Mouse (Mus musculus): ENCODE data around the gene Cmtm5. TPM values are rescaled to one million over a fixed set of nuclear protein-coding genes. Genes with fewer than 3 reads are reported as not detected.

Cmtm5 gene
- total and polyA plus RNA-seq, 2 experiments: not detected

- no peaks in the 10 kb centered on the region for H3K4me1 ChIP-seq (ENCODE audit: control insufficient read depth, insufficient read depth, low read length)
- H3K9ac ChIP-seq (ENCODE audit: low read depth, low read length): no peak overlapping the region
- H3K36me3 ChIP-seq (ENCODE audit: control insufficient read depth, insufficient read depth, low read length): no peaks in the 10 kb centered on the region
- 88% methylated on average over 6 of the region's 6 CpGs for WGBS
- no peaks in the 10 kb centered on the region for H3K79me2 ChIP-seq (ENCODE audit: control insufficient read depth, insufficient read depth, low read length)
- no peak overlapping the region for H3K4me3 ChIP-seq (ENCODE audit: insufficient read depth, low read depth, low read length)
- no peaks in the 10 kb centered on the region for H3K27me3 ChIP-seq (ENCODE audit: control insufficient read depth, insufficient read depth, low read length)
- TF ChIP-seq CTCF (IDR thresholded peaks at IDR 0.05; ENCODE audit: low read depth, low read length) (no peak), POLR2A (IDR thresholded peaks at IDR 0.05; ENCODE audit: extremely low read depth, insufficient read depth, low read length) (no peak)
- no peak for DNase-seq (ENCODE audit: extremely low read depth, low read depth, low spot score)
- H3K27ac ChIP-seq (replicated peaks; ENCODE audit: insufficient read depth, low read depth, low read length): no peak overlapping the region
Measured at GRCm38 (mm10) chr14:54951587-54951986, 15.5 kb downstream of the Cmtm5 start.

DNA sequence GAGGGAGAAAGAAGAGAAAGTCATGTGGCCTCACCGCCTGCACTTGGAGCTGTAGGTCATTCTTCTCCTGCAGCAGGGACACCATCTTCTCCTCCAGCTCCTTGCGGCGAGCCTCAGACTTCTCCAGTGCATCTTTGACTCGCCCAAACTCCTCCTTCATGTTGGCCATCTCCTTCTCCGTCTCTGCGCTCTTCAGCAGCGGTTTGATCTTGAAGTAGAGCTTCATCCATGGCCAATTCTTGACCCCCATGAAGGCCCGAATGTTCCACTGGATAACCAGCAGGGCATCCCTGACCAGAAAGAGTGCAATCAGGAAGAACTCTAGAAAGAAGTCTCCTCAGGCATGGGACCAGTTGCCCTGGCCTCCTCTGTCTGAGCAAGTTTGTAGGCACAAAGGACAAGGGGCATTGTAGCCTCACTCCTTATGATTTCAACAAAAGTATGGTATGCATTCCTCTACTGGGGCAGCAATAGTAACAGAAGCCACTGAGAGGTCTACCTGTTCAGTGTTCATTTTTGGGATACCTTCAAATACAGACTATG is 17.7 kb downstream of the Cmtm5 start:
- DNase-seq (ENCODE audit: extremely low read depth, low read depth, low spot score): no peak
- no peak overlapping the region for H3K9ac ChIP-seq (ENCODE audit: low read depth, low read length)
- WGBS: 88% methylated on average over 8 of the region's 8 CpGs

DNA sequence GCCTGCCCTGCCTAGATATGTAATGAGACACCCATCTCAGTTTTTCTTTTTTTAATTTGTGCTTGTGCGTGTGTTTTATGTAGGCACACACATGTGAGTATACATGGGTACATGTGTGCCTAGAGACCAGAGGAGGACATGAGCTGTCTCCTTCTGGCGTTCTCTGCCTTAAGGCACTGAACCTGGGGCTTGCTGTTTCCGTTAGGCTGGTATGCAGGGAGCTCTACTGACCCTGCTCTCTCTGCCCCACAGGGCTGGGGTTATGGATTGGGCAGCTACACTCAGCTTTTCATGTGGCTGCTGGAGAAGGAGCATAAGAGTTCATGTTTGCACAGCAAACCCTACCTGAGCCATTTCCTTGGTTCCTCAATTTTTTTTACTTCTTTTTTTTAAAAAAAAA is 18.4 kb downstream of the Cmtm5 start:
- no peaks in the 10 kb centered on the region for H3K4me1 ChIP-seq (ENCODE audit: control insufficient read depth, insufficient read depth, low read length)
- H3K27ac ChIP-seq (replicated peaks; ENCODE audit: insufficient read depth, low read depth, low read length): no peak overlapping the region
- WGBS: 77% methylated on average over 3 of the region's 3 CpGs
- DNase-seq (ENCODE audit: extremely low read depth, low read depth, low spot score): no peak
- TF ChIP-seq POLR2A (IDR thresholded peaks at IDR 0.05; ENCODE audit: extremely low read depth, insufficient read depth, low read length) (no peak), CTCF (IDR thresholded peaks at IDR 0.05; ENCODE audit: low read depth, low read length) (no peak)
- H3K4me3 ChIP-seq (ENCODE audit: insufficient read depth, low read depth, low read length): no peak overlapping the region
- no peaks in the 10 kb centered on the region for H3K36me3 ChIP-seq (ENCODE audit: control insufficient read depth, insufficient read depth, low read length)
- H3K27me3 ChIP-seq (ENCODE audit: control insufficient read depth, insufficient read depth, low read length): no peaks in the 10 kb centered on the region
- H3K79me2 ChIP-seq (ENCODE audit: control insufficient read depth, insufficient read depth, low read length): no peaks in the 10 kb centered on the region
- H3K9ac ChIP-seq (ENCODE audit: low read depth, low read length): no peak overlapping the region

More for the DNA sequence above, 17.7 kb downstream of the Cmtm5 start:
- Histone ChIP-seq H3K4me3 (ENCODE audit: insufficient read depth, low read depth, low read length) (no peak overlapping the region), H3K27me3 (ENCODE audit: control insufficient read depth, insufficient read depth, low read length) (no peaks in the 10 kb centered on the region), H3K4me1 (ENCODE audit: control insufficient read depth, insufficient read depth, low read length) (no peaks in the 10 kb centered on the region), H3K36me3 (ENCODE audit: control insufficient read depth, insufficient read depth, low read length) (no peaks in the 10 kb centered on the region), H3K27ac (replicated peaks; ENCODE audit: insufficient read depth, low read depth, low read length) (no peak overlapping the region), H3K79me2 (ENCODE audit: control insufficient read depth, insufficient read depth, low read length) (no peaks in the 10 kb centered on the region)
- TF ChIP-seq POLR2A (IDR thresholded peaks at IDR 0.05; ENCODE audit: extremely low read depth, insufficient read depth, low read length) (no peak), CTCF (IDR thresholded peaks at IDR 0.05; ENCODE audit: low read depth, low read length) (no peak)

GRCm38 (mm10) chr14:54955481-54955880 is 19.4 kb downstream of the Cmtm5 start:
- H3K4me3 ChIP-seq (ENCODE audit: insufficient read depth, low read depth, low read length): no peak overlapping the region
- H3K79me2 ChIP-seq (ENCODE audit: control insufficient read depth, insufficient read depth, low read length): no peaks in the 10 kb centered on the region
- DNase-seq (ENCODE audit: extremely low read depth, low read depth, low spot score): no peak
- H3K27me3 ChIP-seq (ENCODE audit: control insufficient read depth, insufficient read depth, low read length): no peaks in the 10 kb centered on the region
- no peaks in the 10 kb centered on the region for H3K36me3 ChIP-seq (ENCODE audit: control insufficient read depth, insufficient read depth, low read length)
- 79% methylated on average over 3 of the region's 3 CpGs for WGBS
- no peak for TF ChIP-seq CTCF (IDR thresholded peaks at IDR 0.05; ENCODE audit: low read depth, low read length)
- TF ChIP-seq POLR2A (IDR thresholded peaks at IDR 0.05; ENCODE audit: extremely low read depth, insufficient read depth, low read length): no peak
- no peak overlapping the region for H3K9ac ChIP-seq (ENCODE audit: low read depth, low read length)
- H3K27ac ChIP-seq (replicated peaks; ENCODE audit: insufficient read depth, low read depth, low read length): no peak overlapping the region
- H3K4me1 ChIP-seq (ENCODE audit: control insufficient read depth, insufficient read depth, low read length): no peaks in the 10 kb centered on the region

GRCm38 (mm10) chr14:54956533-54956932 is 20.5 kb downstream of the Cmtm5 start:
- TF ChIP-seq CTCF (IDR thresholded peaks at IDR 0.05; ENCODE audit: low read depth, low read length) (no peak), POLR2A (IDR thresholded peaks at IDR 0.05; ENCODE audit: extremely low read depth, insufficient read depth, low read length) (no peak)
- WGBS: 86% methylated on average over 9 of the region's 9 CpGs
- Histone ChIP-seq H3K27me3 (ENCODE audit: control insufficient read depth, insufficient read depth, low read length) (no peaks in the 10 kb centered on the region), H3K4me3 (ENCODE audit: insufficient read depth, low read depth, low read length) (no peak overlapping the region), H3K27ac (replicated peaks; ENCODE audit: insufficient read depth, low read depth, low read length) (no peak overlapping the region), H3K79me2 (ENCODE audit: control insufficient read depth, insufficient read depth, low read length) (no peaks in the 10 kb centered on the region), H3K4me1 (ENCODE audit: control insufficient read depth, insufficient read depth, low read length) (no peaks in the 10 kb centered on the region), H3K36me3 (ENCODE audit: control insufficient read depth, insufficient read depth, low read length) (no peaks in the 10 kb centered on the region), H3K9ac (ENCODE audit: low read depth, low read length) (no peak overlapping the region)
- DNase-seq (ENCODE audit: extremely low read depth, low read depth, low spot score): no peak

GRCm38 (mm10) chr14:54958503-54958902 is 22.4 kb downstream of the Cmtm5 start:
- no peaks in the 10 kb centered on the region for H3K79me2 ChIP-seq (ENCODE audit: control insufficient read depth, insufficient read depth, low read length)
- no peaks in the 10 kb centered on the region for H3K4me1 ChIP-seq (ENCODE audit: control insufficient read depth, insufficient read depth, low read length)
- DNase-seq (ENCODE audit: extremely low read depth, low read depth, low spot score): no peak
- H3K27me3 ChIP-seq (ENCODE audit: control insufficient read depth, insufficient read depth, low read length): no peaks in the 10 kb centered on the region
- no peak overlapping the region for H3K27ac ChIP-seq (replicated peaks; ENCODE audit: insufficient read depth, low read depth, low read length)
- no peaks in the 10 kb centered on the region for H3K36me3 ChIP-seq (ENCODE audit: control insufficient read depth, insufficient read depth, low read length)
- WGBS: 81% methylated on average over 4 of the region's 4 CpGs
- no peak for TF ChIP-seq CTCF (IDR thresholded peaks at IDR 0.05; ENCODE audit: low read depth, low read length)
- TF ChIP-seq POLR2A (IDR thresholded peaks at IDR 0.05; ENCODE audit: extremely low read depth, insufficient read depth, low read length): no peak
- no peak overlapping the region for H3K9ac ChIP-seq (ENCODE audit: low read depth, low read length)
- no peak overlapping the region for H3K4me3 ChIP-seq (ENCODE audit: insufficient read depth, low read depth, low read length)
